Mouse (Mus musculus) urinary bladder, adult 18-20 months (tissue): ENCODE measurements around the gene Nod1.

Experiments
- DNase-seq, 2 experiments: peaks; one replicate each; pipeline ENCODE4 v3.0.0; 2022; ENCODE audit warnings: low spot score in 2 of 2, mixed read lengths in 2 of 2

Nod1 gene

GRCm38 (mm10) chr6:54972111-54972928 lies at the start of gene Nod1:
Gene Nod1 (minus strand): TSS chr6:54972612.
- peak; percentile 68 to 80 for DNase-seq

GRCm38 (mm10) chr6:55021806-55022205 lies 49.4 kb upstream of the Nod1 start:
- no peak for DNase-seq

GRCm38 (mm10) chr6:55018417-55018816 lies 46.0 kb upstream of the Nod1 start:
- no peak for DNase-seq

- peak in 1 of 2 experiments; percentile 13 for DNase-seq
Measured at GRCm38 (mm10) chr6:55016710-55017583, 44.5 kb upstream of the Nod1 start.

GRCm38 (mm10) chr6:55016236-55016635 lies 43.8 kb upstream of the Nod1 start:
- DNase-seq: peak; percentile 19 to 29

- DNase-seq: no peak
Measured at GRCm38 (mm10) chr6:55014184-55014583, 41.8 kb upstream of the Nod1 start.

GRCm38 (mm10) chr6:55012516-55012915 lies 40.1 kb upstream of the Nod1 start:
- DNase-seq: no peak

GRCm38 (mm10) chr6:55010330-55011091 lies 38.1 kb upstream of the Nod1 start:
- no peak for DNase-seq

GRCm38 (mm10) chr6:55009391-55010230 lies 37.2 kb upstream of the Nod1 start:
- no peak for DNase-seq

GRCm38 (mm10) chr6:55008401-55008800 lies 36.0 kb upstream of the Nod1 start:
- DNase-seq: no peak

GRCm38 (mm10) chr6:55003559-55003958 lies 31.1 kb upstream of the Nod1 start:
- DNase-seq: no peak

GRCm38 (mm10) chr6:55002438-55002837 lies 30.0 kb upstream of the Nod1 start:
- DNase-seq: no peak

GRCm38 (mm10) chr6:55001320-55001719 lies 28.9 kb upstream of the Nod1 start:
- DNase-seq: no peak

- no peak for DNase-seq
Measured at GRCm38 (mm10) chr6:54997726-54998125, 25.3 kb upstream of the Nod1 start.

GRCm38 (mm10) chr6:54996361-54996760 lies 23.9 kb upstream of the Nod1 start:
- DNase-seq: no peak

GRCm38 (mm10) chr6:54992734-54993260 lies 20.4 kb upstream of the Nod1 start, which contains the start of gene Ggct:
Gene Ggct (minus strand): TSS chr6:54992950.
- peak; percentile 84 to 95 for DNase-seq

- DNase-seq: no peak
Measured at GRCm38 (mm10) chr6:54992141-54992540, 19.7 kb upstream of the Nod1 start.

GRCm38 (mm10) chr6:54991189-54991588 lies 18.8 kb upstream of the Nod1 start:
- DNase-seq: no peak

- DNase-seq: no peak
Measured at GRCm38 (mm10) chr6:54988141-54988540, 15.7 kb upstream of the Nod1 start.

GRCm38 (mm10) chr6:54984096-54984495 lies 11.7 kb upstream of the Nod1 start:
- DNase-seq: no peak
